Mouse (Mus musculus) heart, embryonic 11.5 days (tissue): ENCODE data around the gene Nfya. TPM values are rescaled to one million over a fixed set of nuclear protein-coding genes. Genes with fewer than 3 reads are reported as not detected.
"Not testable (repeated sequence)": the region's sequence is repeated elsewhere in the genome, so short reads cannot be mapped to it uniquely, and the experiment has no call there.

ENCODE experiments used
- ATAC-seq: fragments of 200-750 bp; cut with Nextera tagmentation; replicated peaks from 2 replicates; pipeline ENCODE4 v1.8.0; 2017; ENCODE audit warnings: moderate library complexity; ENCODE audit not compliant: insufficient number of reproducible peaks, low FRiP score, low TSS enrichment
- H3K27ac ChIP-seq: fragments of 300-500 bp; sonication (generic); 2 replicates; pipeline ENCODE4 v1.5.1; 2014; ENCODE audit warnings: mild to moderate bottlenecking, low read depth, low read length
- H3K27me3 ChIP-seq: fragments of 300-500 bp; sonication (generic); 2 replicates; pipeline ENCODE4 v1.6.1; 2014; ENCODE audit warnings: mild to moderate bottlenecking, low read length, mixed read lengths; ENCODE audit not compliant: control insufficient read depth, insufficient read depth
- H3K36me3 ChIP-seq: fragments of 300-500 bp; sonication (generic); 2 replicates; pipeline ENCODE4 v1.6.1; 2014; ENCODE audit warnings: mild to moderate bottlenecking, low read length, moderate library complexity, mixed read lengths; ENCODE audit not compliant: control insufficient read depth, insufficient read depth
- H3K4me1 ChIP-seq: fragments of 300-500 bp; sonication (generic); 2 replicates; pipeline ENCODE4 v1.6.1; 2014; ENCODE audit warnings: low read length; ENCODE audit not compliant: control insufficient read depth, insufficient read depth
- H3K4me2 ChIP-seq: fragments of 300-500 bp; sonication (generic); 2 replicates; pipeline ENCODE4 v1.6.1; 2014; ENCODE audit warnings: mild to moderate bottlenecking, moderate library complexity
- H3K4me3 ChIP-seq: fragments of 300-500 bp; sonication (generic); 2 replicates; pipeline ENCODE4 v1.5.1; 2014; ENCODE audit warnings: low read depth, low read length
- H3K9ac ChIP-seq: fragments of 300-500 bp; sonication (generic); 2 replicates; pipeline ENCODE4 v1.6.1; 2014; ENCODE audit warnings: mild to moderate bottlenecking, low read depth, low read length, moderate library complexity
- H3K9me3 ChIP-seq: fragments of 300-500 bp; sonication (generic); replicated peaks from 2 replicates; pipeline ENCODE4 v1.6.1; 2016; ENCODE audit warnings: low read length; ENCODE audit not compliant: control insufficient read depth
- WGBS: fragments of 180-500 bp; shearing (Covaris S2); extraction: QIAGEN DNeasy Blood & Tissue Kit; methylation state at CpG from one replicate; pipeline ENCODE4 v1.1.7; 2014; ENCODE audit not compliant: insufficient replicate concordance; 5-methylcytosine and 5-hydroxymethylcytosine counted together
- polyA plus RNA-seq: library from polyadenylated mRNA; unstranded; fragments of >200 nt; fragmentation: Nextera tagmentation; extraction: Ambion mirVana; gene quantifications from 2 replicates; pipeline ENCODE4 v1.2.1, GENCODE M21; 2014

Gene Nfya
- polyA plus RNA-seq, 1 experiment from 2014 or later, result 19.6 TPM

DNA sequence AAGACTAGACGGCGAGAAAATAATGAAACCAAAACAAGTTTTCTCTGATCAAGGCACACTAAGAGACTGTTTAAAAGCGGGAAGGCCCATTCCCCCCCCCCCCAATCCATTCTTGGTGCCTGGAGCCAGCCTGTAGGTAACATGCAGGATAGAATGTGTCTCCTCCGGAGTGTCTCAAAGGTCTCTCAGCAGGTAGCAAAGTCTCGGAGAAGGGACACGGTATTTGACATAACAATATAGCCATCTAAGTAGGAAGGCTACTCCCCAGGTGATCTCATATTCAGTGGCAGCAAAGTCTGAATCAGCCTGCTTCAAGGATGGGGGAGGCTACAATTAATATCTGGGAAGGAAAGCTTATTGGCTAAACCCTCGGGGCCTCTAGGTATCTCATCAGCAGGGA lies 56.7 kb downstream of the Nfya start:
- H3K4me3 ChIP-seq, H3K27me3 ChIP-seq, H3K36me3 ChIP-seq, H3K27ac ChIP-seq, H3K9me3 ChIP-seq, ATAC-seq, H3K9ac ChIP-seq, H3K4me1 ChIP-seq, H3K4me2 ChIP-seq: not testable (repeated sequence)
- WGBS, result 78% methylated on average over 7 of the region's 7 CpGs

DNA sequence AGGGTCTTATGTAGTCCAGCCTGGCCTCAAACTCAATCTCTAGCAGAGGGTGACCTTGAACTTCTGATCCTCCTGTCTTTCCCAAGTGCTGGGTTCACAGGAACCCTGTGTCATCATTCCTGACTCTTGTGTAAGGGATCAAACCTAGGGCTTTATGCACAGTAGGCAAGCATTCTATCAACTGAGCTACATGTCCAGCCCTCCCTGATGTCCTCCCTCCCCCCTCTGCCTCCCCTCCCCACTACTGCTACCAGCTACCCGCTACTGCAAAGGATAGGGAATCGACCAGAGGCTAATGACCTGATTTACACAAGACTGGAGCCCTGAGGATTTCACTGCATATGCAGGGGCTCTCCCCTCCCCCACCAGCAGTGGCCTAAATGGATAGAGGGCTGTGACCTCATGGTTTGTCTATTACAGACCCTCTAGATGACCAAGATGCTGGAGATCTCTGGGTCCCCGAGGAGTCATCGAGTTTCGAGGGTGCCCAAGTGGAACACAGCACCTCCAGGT lies 59.0 kb downstream of the Nfya start:
- Histone ChIP-seq H3K9ac (no peak overlapping the region), H3K27me3 (no peaks in the 10 kb centered on the region), H3K4me2 (no peak overlapping the region), H3K27ac (no peak overlapping the region), H3K4me3 (no peak overlapping the region), H3K36me3 (no peaks in the 10 kb centered on the region), H3K4me1 (no peaks in the 10 kb centered on the region), H3K9me3 (no peaks in the 10 kb centered on the region)
- ATAC-seq, result no peak
- WGBS, result 76% methylated on average over 5 of the region's 5 CpGs

DNA sequence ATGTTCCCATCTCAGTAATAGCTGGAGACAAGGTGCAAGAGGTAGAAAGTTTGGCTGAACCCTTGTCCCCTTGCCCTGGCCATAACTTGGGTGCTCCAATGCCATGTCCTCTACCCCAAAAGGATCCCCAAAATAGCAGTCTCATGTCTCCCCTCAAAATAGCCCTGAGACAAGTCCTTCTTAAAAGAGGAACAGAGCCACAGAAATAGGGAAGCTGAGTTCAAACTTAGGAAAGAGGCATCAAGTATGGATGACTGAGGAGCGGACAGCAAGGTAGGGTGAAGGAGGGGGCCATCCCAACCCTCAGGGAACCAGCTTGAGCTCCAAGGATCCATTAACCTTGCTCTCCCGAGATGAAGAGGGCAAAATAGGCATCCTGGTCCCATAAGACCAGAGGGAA lies 62.4 kb downstream of the Nfya start:
- Histone ChIP-seq H3K4me3 (no peak overlapping the region), H3K27ac (no peak overlapping the region), H3K27me3 (no peaks in the 10 kb centered on the region), H3K9ac (no peak overlapping the region), H3K9me3 (no peaks in the 10 kb centered on the region), H3K36me3 (no peaks in the 10 kb centered on the region), H3K4me2 (no peak overlapping the region), H3K4me1 (no peaks in the 10 kb centered on the region)
- 77% methylated on average over 2 of the region's 2 CpGs for WGBS
- no peak for ATAC-seq

DNA sequence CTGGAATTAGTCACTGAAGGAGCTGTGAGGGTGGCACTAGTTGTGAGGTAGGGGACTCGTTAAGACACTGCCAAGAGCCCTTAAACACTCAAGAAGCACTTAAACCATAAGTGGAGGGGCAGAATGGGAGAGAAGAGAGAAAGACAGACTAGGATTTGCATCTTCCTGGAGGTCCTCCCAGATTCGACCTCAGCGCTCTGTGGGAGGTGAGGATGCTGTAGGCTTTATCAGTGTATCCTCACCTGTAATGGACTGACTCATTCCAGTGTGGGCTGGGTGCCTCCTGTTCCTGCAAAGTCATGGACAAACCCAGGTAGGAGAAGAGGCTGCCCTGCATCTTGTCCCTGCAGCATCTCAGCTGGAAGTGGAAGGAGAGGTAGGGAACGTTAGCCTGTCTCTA lies 62.9 kb downstream of the Nfya start:
- H3K4me1 ChIP-seq, result no peaks in the 10 kb centered on the region
- H3K9ac ChIP-seq, result no peak overlapping the region
- H3K36me3 ChIP-seq, result no peaks in the 10 kb centered on the region
- H3K9me3 ChIP-seq, result no peaks in the 10 kb centered on the region
- H3K4me3 ChIP-seq, result no peak overlapping the region
- ATAC-seq, result no peak
- H3K4me2 ChIP-seq, result no peak overlapping the region
- no peaks in the 10 kb centered on the region for H3K27me3 ChIP-seq
- WGBS, result 44% methylated on average over 4 of the region's 4 CpGs
- H3K27ac ChIP-seq, result no peak overlapping the region

DNA sequence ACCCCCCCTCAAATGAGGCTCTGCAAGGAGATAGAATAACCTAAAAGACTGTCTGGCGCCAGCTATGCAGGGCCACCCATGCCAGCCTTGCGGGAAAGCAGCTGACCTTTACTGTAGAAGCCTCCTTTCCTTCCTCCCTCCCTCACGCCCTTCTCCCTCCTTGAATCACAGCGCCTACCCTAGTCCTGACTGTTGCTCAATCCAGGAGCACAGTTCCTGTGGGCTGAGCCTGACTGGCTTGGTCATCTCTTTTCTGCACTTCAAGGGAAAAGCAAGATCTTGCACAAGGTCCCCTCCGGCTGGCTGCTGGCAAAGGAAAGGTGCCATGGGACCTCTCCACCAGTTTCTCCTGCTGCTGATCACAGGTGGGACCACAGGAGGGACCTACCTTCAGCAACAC lies 63.5 kb downstream of the Nfya start, which contains the start of gene Trem2:
Gene Trem2, plus strand, starts transcription at position 171 of the 400 bp plus-strand sequence.
- 70% methylated on average over 5 of the region's 5 CpGs for WGBS
- Histone ChIP-seq H3K9ac (no peak within 1 kb of the TSS), H3K4me3 (no peak within 1 kb of the TSS), H3K27ac (no peak within 1 kb of the TSS), H3K27me3 (no peaks in the 10 kb centered on the region), H3K9me3 (no peaks in the 10 kb centered on the region), H3K4me2 (no peak within 1 kb of the TSS), H3K36me3 (no peaks in the 10 kb centered on the region), H3K4me1 (no peaks in the 10 kb centered on the region)
- no peak for ATAC-seq

DNA sequence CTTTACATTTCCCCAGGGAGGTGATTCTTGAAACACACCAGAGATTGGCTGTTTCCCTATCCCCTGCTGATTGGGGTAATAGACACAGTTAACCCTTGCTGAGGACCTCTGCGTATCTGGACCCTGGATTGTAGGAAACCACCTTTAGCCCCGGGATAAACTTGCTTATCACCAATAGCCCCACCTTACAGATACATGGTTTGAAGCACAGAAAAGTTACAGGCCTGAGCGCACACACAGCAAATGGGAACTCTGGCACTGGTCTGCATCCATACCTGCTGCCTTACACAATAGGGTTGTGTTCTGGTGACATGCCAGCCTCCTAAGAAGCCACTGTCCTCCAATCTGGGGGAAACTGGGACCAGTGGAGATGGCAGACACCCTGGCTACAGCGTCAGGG lies 63.9 kb downstream of the Nfya start:
- 76% methylated on average over 4 of the region's 4 CpGs for WGBS
- no peak overlapping the region for H3K4me2 ChIP-seq

DNA sequence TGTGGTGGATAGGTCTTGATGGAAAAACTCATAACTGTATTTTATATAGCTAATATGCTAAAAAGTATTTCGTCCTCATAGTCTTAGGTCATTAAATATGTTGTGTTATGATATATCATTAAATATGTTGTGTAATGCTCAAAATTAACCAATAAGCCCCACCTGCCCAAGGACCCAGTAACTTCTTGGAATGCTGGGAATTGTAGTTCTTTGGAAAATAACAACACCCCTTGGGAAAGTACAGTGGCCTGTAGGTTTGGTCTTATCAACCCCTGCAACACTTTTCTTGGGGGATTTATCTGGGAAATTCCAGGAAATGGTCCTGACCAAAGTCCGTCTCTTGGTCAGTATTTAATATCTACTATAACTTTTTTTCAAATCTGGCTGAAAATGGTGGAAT lies 66.6 kb downstream of the Nfya start:
- no peak for ATAC-seq
- Histone ChIP-seq H3K4me1 (0 out of 2 replicates have a peak, but pooled peaks cover 2% of the 10 kb centered on the region), H3K9ac (no peak overlapping the region), H3K27me3 (no peaks in the 10 kb centered on the region), H3K27ac (no peak overlapping the region), H3K4me2 (no peak overlapping the region), H3K9me3 (no peaks in the 10 kb centered on the region), H3K36me3 (no peaks in the 10 kb centered on the region), H3K4me3 (no peak overlapping the region)
- 69% methylated on average over 2 of the region's 2 CpGs for WGBS

More for the DNA sequence above, 63.9 kb downstream of the Nfya start:
- Histone ChIP-seq H3K27me3 (no peaks in the 10 kb centered on the region), H3K27ac (no peak overlapping the region), H3K4me3 (no peak overlapping the region), H3K4me1 (no peaks in the 10 kb centered on the region), H3K9ac (no peak overlapping the region), H3K36me3 (no peaks in the 10 kb centered on the region), H3K9me3 (no peaks in the 10 kb centered on the region)
- ATAC-seq, result no peak

DNA sequence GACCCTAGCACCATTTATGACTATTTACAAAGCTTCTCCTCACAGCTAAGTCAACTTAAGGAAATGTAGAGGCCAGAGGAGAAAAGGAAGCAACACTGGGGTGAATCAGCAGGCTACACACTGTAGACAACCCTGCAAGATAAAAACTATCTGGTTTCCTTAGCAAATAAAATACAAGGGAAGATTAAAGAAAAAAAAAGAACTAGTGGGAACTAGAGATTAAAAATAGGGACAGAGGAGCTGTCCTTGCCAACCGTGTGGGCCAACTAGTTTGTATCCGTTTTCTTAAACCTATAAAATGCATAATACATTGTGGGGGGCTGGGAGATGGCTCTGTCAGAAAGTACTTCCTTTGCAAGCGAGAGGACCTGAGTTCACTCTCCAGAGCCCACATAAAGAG lies 67.8 kb downstream of the Nfya start:
- no peak for ATAC-seq
- H3K36me3 ChIP-seq, result no peaks in the 10 kb centered on the region
- H3K4me2 ChIP-seq, result no peak overlapping the region
- H3K4me3 ChIP-seq, result no peak overlapping the region
- 0 out of 2 replicates have a peak, but pooled peaks cover 2% of the 10 kb centered on the region for H3K4me1 ChIP-seq
- no peaks in the 10 kb centered on the region for H3K9me3 ChIP-seq
- H3K9ac ChIP-seq, result no peak overlapping the region
- WGBS, result 66% methylated on average over 3 of the region's 3 CpGs
- no peaks in the 10 kb centered on the region for H3K27me3 ChIP-seq
- no peak overlapping the region for H3K27ac ChIP-seq

DNA sequence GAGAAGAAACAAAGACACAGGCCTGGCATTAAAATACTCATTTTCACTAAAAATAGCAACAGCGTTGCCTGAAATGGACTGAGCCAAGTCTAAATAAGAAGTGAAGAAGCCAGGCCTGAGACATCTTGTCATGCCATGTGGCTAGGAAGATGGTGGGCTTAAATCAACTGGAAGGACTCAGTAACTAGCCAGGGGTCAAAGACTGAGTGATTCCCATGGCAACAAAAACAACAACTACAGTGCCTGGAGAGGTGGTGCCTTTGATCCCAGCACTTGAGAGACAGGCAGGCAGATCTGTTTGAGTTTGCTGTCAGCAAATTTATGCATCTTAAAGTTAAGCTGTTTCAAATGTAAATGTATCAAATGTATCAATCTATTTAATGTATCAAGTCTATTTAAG lies 69.4 kb downstream of the Nfya start:
- ATAC-seq, result no peak
- no peaks in the 10 kb centered on the region for H3K36me3 ChIP-seq
- no peak overlapping the region for H3K9ac ChIP-seq
- H3K4me2 ChIP-seq, result no peak overlapping the region
- H3K9me3 ChIP-seq, result no peaks in the 10 kb centered on the region
- H3K27me3 ChIP-seq, result no peaks in the 10 kb centered on the region
- H3K4me1 ChIP-seq, result 0 out of 2 replicates have a peak, but pooled peaks cover 2% of the 10 kb centered on the region
- H3K4me3 ChIP-seq, result no peak overlapping the region
- WGBS, result 75% methylated on average over 1 of the region's 1 CpGs
- no peak overlapping the region for H3K27ac ChIP-seq
